Mouse (Mus musculus) stomach, postnatal 0 days (tissue): Measurements from ENCODE around the gene Myrfl.

Source experiments
- CTCF ChIP-seq: IDR thresholded peaks from 2 replicates; pipeline ENCODE4 v1.5.1; 2016; ENCODE audit warnings: antibody characterized with exemption, low read depth, mild to moderate bottlenecking, moderate library complexity
- EP300 ChIP-seq: optimal IDR thresholded peaks from 2 replicates; pipeline ENCODE3; 2016; ENCODE audit warnings: antibody characterized with exemption

DNA sequence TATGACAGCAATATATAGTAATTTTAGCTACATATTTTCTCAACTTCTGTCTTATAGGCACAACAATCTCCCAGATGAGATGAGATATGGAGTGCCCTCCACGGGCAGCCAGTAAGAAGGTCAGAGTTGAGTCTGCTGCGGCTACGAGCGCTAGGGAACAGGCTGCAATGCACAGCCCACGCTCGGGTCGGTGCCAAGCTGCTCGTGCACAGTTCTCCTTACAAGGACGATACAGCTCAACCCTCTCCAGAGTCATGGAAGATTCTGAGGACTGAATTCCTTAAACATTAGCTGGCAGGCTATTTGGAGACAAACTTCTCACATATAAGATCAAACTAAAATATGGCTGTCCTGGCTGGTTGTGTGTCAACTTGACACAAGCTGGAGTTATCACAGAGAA is 17.9 kb upstream of the Myrfl start:
- TF ChIP-seq CTCF (no peak), EP300 (no peak)
